Mouse (Mus musculus) myocyte (in vitro differentiated cells): ENCODE results near the gene Clec4e.

Experiments used
- CEBPB ChIP-seq: IDR thresholded peaks from 2 replicates; pipeline ENCODE4 v1.6.1; 2011; ENCODE audit warnings: mild to moderate bottlenecking, moderate library complexity; ENCODE audit not compliant: poor library complexity, insufficient read depth, severe bottlenecking
- E2F4 ChIP-seq: IDR thresholded peaks from one replicate; pipeline ENCODE4 v1.6.1; 2011; ENCODE audit warnings: mild to moderate bottlenecking, control low read depth, moderate library complexity; ENCODE audit not compliant: insufficient read depth
- MAX ChIP-seq: IDR thresholded peaks from one replicate; pipeline ENCODE4 v1.6.1; 2011; ENCODE audit warnings: low read depth, mild to moderate bottlenecking, control low read depth
- MYOG ChIP-seq, 3 experiments: IDR thresholded peaks; one replicate each; pipeline ENCODE4 v1.6.1; 2011; ENCODE audit warnings: control low read depth in 2 of 3, low read depth in 2 of 3, mild to moderate bottlenecking in 2 of 3; ENCODE audit not compliant: insufficient read length in 2 of 3, control insufficient read depth in 1 of 3, insufficient read depth in 1 of 3
- POLR2A ChIP-seq: IDR thresholded peaks from one replicate; pipeline ENCODE4 v1.6.1; 2011; ENCODE audit warnings: low read depth, mild to moderate bottlenecking, control low read depth, moderate library complexity; ENCODE audit not compliant: insufficient read length
- POLR2AphosphoS2 ChIP-seq: IDR thresholded peaks from one replicate; pipeline ENCODE4 v1.6.1; 2011; ENCODE audit warnings: low read depth, control low read depth; ENCODE audit not compliant: insufficient read length
- REST ChIP-seq: IDR thresholded peaks from one replicate; pipeline ENCODE4 v1.6.1; 2011; ENCODE audit warnings: mild to moderate bottlenecking, control low read depth, moderate library complexity; ENCODE audit not compliant: insufficient read depth, insufficient read length
- SRF ChIP-seq: IDR thresholded peaks from one replicate; pipeline ENCODE4 v1.6.1; 2011; ENCODE audit warnings: low read depth; ENCODE audit not compliant: control insufficient read depth, insufficient read length
- TCF12 ChIP-seq: IDR thresholded peaks from one replicate; pipeline ENCODE4 v1.6.1; 2011; ENCODE audit warnings: mild to moderate bottlenecking, control low read depth; ENCODE audit not compliant: poor library complexity, insufficient read depth, severe bottlenecking
- TCF3 ChIP-seq: IDR thresholded peaks from one replicate; pipeline ENCODE4 v1.6.1; 2011; ENCODE audit warnings: low read depth, control low read depth; ENCODE audit not compliant: insufficient read length
- USF1 ChIP-seq: IDR thresholded peaks from one replicate; pipeline ENCODE4 v1.6.1; 2011; ENCODE audit warnings: low read depth, mild to moderate bottlenecking, control low read depth, moderate library complexity

- TF ChIP-seq POLR2A (no peak), TCF12 (no peak), USF1 (no peak), MYOG (IDR thresholded peaks at IDR 0.05; ENCODE audit: control insufficient read depth in 1 of 3, insufficient read depth in 1 of 3, insufficient read length in 2 of 3, low read depth in 2 of 3) (no peak), E2F4 (no peak), SRF (no peak), MAX (no peak), POLR2AphosphoS2 (no peak), TCF3 (no peak), CEBPB (no peak), REST (no peak)
Measured at GRCm38 (mm10) chr6:123252735-123253134, 36.9 kb downstream of the Clec4e start.
